Mouse (Mus musculus) stomach, embryonic 16.5 days (tissue): Measurements from ENCODE around the gene Cdc25b. TPM values are rescaled to one million over a fixed set of nuclear protein-coding genes. Genes with fewer than 3 reads are reported as not detected.
A peak's percentile ranks its signal among the peaks of the same experiment; 100 is the strongest.

ENCODE experiments used
- ATAC-seq: fragments of 200-750 bp; cut with Nextera tagmentation; 2 replicates; pipeline ENCODE4 v1.8.0; 2017; ENCODE audit warnings: moderate number of reproducible peaks, moderate TSS enrichment; ENCODE audit not compliant: insufficient read depth, low FRiP score
- H3K27ac ChIP-seq: fragments of 300-500 bp; sonication (generic); 2 replicates; pipeline ENCODE4 v1.5.1; 2014; ENCODE audit warnings: low read length
- H3K27me3 ChIP-seq: fragments of 300-500 bp; sonication (generic); 2 replicates; pipeline ENCODE4 v1.6.1; 2014; ENCODE audit warnings: low read length, control low read depth, mixed read lengths; ENCODE audit not compliant: control insufficient read depth, insufficient read depth
- H3K36me3 ChIP-seq: fragments of 300-500 bp; sonication (generic); 2 replicates; pipeline ENCODE4 v1.6.1; 2014; ENCODE audit warnings: low read length; ENCODE audit not compliant: control insufficient read depth, insufficient read depth
- H3K4me1 ChIP-seq: fragments of 300-500 bp; sonication (generic); 2 replicates; pipeline ENCODE4 v1.6.1; 2014; ENCODE audit warnings: low read length, control low read depth, mixed read lengths; ENCODE audit not compliant: control insufficient read depth, insufficient read depth
- H3K4me2 ChIP-seq: fragments of 300-500 bp; sonication (generic); 2 replicates; pipeline ENCODE4 v1.6.1; 2014; ENCODE audit warnings: low read depth, low read length, mixed read lengths
- H3K4me3 ChIP-seq: fragments of 300-500 bp; sonication (generic); replicated peaks from 2 replicates; pipeline ENCODE4 v1.5.1; 2014; ENCODE audit warnings: mild to moderate bottlenecking, low read length
- H3K9ac ChIP-seq: fragments of 300-500 bp; sonication (generic); 2 replicates; pipeline ENCODE4 v1.6.1; 2014; ENCODE audit warnings: low read length
- H3K9me3 ChIP-seq: fragments of 300-500 bp; sonication (generic); replicated peaks from 2 replicates; pipeline ENCODE4 v1.6.1; 2016; ENCODE audit warnings: low read length, control low read depth; ENCODE audit not compliant: control insufficient read depth
- WGBS: fragments of 180-500 bp; shearing (Covaris S2); extraction: QIAGEN DNeasy Blood & Tissue Kit; methylation state at CpG from one replicate; pipeline ENCODE4 v1.1.7; 2014; 5-methylcytosine and 5-hydroxymethylcytosine counted together
- polyA plus RNA-seq: library from polyadenylated mRNA; unstranded; fragments of >200 nt; fragmentation: Nextera tagmentation; extraction: Ambion mirVana; gene quantifications from 2 replicates; pipeline ENCODE4 v1.2.1, GENCODE M21; 2015

The Cdc25b gene
- polyA plus RNA-seq, 1 experiment from 2014 or later = 72.3 TPM

DNA sequence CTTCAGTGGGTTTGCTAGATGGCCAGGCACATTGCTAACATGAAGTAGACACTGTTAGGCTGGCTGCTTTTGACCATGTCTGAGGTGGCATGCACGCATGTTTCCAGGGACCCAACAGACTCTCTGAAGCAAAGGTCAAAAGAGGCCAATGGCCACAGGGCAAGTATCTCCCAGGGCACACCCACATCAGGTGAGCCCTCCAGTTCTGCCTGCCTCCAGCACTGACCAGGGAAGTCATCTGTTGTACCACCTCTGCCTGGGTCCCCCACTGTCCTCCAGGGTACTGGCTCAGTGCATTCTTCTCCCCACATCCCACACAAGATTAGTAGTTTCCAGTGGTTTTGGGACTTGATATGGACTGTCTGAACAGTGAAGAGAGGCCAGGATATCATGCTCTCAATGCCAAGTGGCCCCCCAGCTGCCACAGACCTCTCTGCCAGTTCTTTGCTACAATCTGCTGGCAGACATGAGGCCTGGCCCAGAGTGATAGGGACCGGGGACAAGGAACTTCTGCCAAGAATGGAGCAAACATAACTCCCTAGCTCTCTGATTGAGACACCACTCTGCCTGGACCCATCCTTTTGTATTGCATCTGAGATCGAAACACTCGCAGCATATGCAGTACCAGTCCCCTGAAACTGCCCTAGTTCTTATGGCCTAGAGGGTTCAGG is 22.5 kb downstream of the Cdc25b start:
- ATAC-seq = no peak

DNA sequence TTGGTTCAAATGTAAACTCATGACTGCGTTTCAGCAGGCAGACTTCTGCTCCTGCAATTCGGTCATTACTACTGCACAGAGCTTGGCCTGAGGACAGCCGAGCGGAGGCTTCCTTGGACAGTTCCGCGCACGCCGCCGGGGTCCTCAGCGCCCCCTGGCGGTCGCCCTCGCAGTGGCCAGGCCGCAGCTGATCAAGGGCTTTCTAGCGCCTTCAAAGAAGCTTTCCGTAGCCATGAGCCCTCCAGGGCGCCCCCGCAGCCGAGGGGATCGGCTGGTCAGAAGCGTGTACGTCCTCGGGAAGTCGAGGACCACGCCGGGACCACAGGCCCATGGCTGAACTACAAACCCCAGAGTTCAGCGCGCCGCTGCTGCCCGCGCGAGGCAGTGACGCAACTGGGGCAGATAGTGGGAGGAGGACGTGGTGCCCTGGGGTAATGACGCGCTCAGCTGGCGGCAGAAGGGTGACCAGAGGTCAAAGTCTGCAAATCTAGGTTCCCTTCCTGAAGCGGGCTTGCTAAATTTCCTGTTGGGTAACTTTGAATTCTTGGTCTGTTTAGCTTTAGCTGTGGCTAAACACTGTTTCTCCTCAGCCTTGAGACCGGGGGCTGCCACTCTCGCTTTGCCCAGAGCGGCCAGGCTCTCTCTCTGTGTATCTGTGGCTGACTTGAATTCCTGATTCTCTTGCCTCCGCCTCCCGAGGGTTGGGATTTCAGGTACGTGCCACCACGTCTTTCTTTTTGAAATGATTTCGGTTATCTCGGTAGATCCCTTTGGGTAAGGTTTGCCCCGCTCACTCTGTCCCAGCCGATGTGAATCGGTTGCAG is 23.4 kb downstream of the Cdc25b start:
- Histone ChIP-seq H3K27me3 (no peaks in the 10 kb centered on the region), H3K27ac (peak overlapping the region; percentile 91), H3K4me2 (peak overlapping the region; percentile 70), H3K4me1 (peaks cover 25% of the 10 kb centered on the region), H3K4me3 (peak overlapping the region; percentile 58), H3K9ac (peak overlapping the region; percentile 81), H3K36me3 (no peaks in the 10 kb centered on the region), H3K9me3 (no peaks in the 10 kb centered on the region)
- WGBS = under 1% methylated on average over 50 of the region's 50 CpGs
- peak; percentile 96 for ATAC-seq

More for the DNA sequence above, 22.5 kb downstream of the Cdc25b start:
- 76% methylated on average over 4 of the region's 4 CpGs for WGBS
- Histone ChIP-seq H3K4me3 (peak overlapping the region; percentile 58; the same call in 1 of the 2 replicates), H3K4me1 (peaks cover 34% of the 10 kb centered on the region), H3K9ac (peak overlapping the region; percentile 81), H3K36me3 (no peaks in the 10 kb centered on the region), H3K27ac (peak overlapping the region; percentile 91), H3K27me3 (no peaks in the 10 kb centered on the region), H3K4me2 (peak overlapping the region; percentile 70), H3K9me3 (no peaks in the 10 kb centered on the region)

GRCm38 (mm10) chr2:131211026-131211615 is 24.4 kb downstream of the Cdc25b start:
- no peak for ATAC-seq
- no peaks in the 10 kb centered on the region for H3K36me3 ChIP-seq
- peak overlapping the region; percentile 81 for H3K9ac ChIP-seq
- peaks cover 21% of the 10 kb centered on the region for H3K4me1 ChIP-seq
- H3K4me3 ChIP-seq = peak overlapping the region; percentile 58
- H3K27me3 ChIP-seq = no peaks in the 10 kb centered on the region
- H3K4me2 ChIP-seq = peak overlapping the region; percentile 70
- 62% methylated on average over 9 of the region's 9 CpGs for WGBS
- H3K9me3 ChIP-seq = no peaks in the 10 kb centered on the region
- H3K27ac ChIP-seq = peak overlapping the region; percentile 91

DNA sequence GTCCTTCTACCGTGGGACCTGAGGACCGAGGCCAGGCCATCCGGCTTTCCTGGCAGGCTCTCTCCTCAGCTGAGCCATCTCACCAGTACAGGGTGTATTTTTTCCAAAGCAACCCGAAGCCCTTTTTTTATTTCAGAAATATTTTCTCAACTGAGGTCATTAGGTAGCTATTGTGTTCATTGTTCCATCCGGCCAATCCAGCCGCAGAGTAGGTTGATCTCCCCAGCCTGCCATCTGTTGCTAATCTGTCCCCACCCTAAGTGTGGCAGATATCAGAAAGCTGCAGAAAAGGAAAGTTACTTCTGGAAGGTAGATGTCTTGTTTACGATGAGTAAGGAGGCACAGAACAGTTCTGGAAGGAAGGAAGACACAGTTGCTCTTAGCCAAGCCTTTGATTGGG is 27.0 kb downstream of the Cdc25b start:
- ATAC-seq = no peak
- H3K4me2 ChIP-seq = no peak overlapping the region
- no peaks in the 10 kb centered on the region for H3K9me3 ChIP-seq
- peaks cover 21% of the 10 kb centered on the region for H3K4me1 ChIP-seq
- H3K27me3 ChIP-seq = no peaks in the 10 kb centered on the region
- 75% methylated on average over 7 of the region's 7 CpGs for whole genome bisulfite sequencing
- H3K27ac ChIP-seq = no peak overlapping the region; the same call in 1 of the 2 replicates
- H3K9ac ChIP-seq = peak overlapping the region; percentile 1; the same call in 1 of the 2 replicates
- no peaks in the 10 kb centered on the region for H3K36me3 ChIP-seq
- no peak overlapping the region for H3K4me3 ChIP-seq

- no peak for ATAC-seq
- H3K4me1 ChIP-seq = peaks cover 10% of the 10 kb centered on the region; the same call in 1 of the 2 replicates
- no peaks in the 10 kb centered on the region for H3K36me3 ChIP-seq
- no peaks in the 10 kb centered on the region for H3K9me3 ChIP-seq
- H3K9ac ChIP-seq = no peak overlapping the region
- H3K27ac ChIP-seq = no peak overlapping the region
- H3K4me2 ChIP-seq = no peak overlapping the region
- H3K4me3 ChIP-seq = no peak overlapping the region
- no peaks in the 10 kb centered on the region for H3K27me3 ChIP-seq
- WGBS = 68% methylated on average over 7 of the region's 7 CpGs
These were observed 29.5 kb downstream of the Cdc25b start for GRCm38 (mm10) chr2:131215941-131216858.

DNA sequence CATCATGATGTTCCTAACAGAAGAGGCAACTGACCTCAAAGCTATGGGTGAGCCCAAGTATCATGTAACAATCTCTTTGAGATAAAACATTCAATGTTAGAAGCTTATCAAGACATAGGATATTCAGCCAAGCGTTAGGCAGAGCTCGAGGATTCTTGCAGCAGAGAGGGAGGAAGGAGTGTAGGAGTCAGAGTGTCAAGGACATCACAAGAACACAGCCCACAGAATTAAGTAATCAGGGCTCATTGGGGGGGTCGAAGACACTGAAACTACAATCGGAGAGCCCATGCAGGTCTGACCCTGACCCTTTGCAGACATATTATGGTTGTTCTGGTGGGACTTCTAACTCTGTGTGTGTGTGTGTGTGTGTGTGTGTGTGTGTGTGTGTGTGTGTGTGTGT is 33.3 kb downstream of the Cdc25b start:
- Histone ChIP-seq H3K4me3 (no peak overlapping the region), H3K9me3 (no peaks in the 10 kb centered on the region), H3K4me2 (no peak overlapping the region), H3K36me3 (no peaks in the 10 kb centered on the region), H3K27ac (no peak overlapping the region), H3K9ac (no peak overlapping the region), H3K27me3 (no peaks in the 10 kb centered on the region), H3K4me1 (no peaks in the 10 kb centered on the region)
- WGBS = 58% methylated on average over 4 of the region's 4 CpGs
- no peak for ATAC-seq

GRCm38 (mm10) chr2:131221853-131222515 is 35.2 kb downstream of the Cdc25b start:
- no peak for ATAC-seq
- H3K4me1 ChIP-seq = no peaks in the 10 kb centered on the region
- 58% methylated on average over 3 of the region's 3 CpGs for WGBS
- no peak overlapping the region for H3K4me2 ChIP-seq
- no peak overlapping the region for H3K9ac ChIP-seq
- no peak overlapping the region for H3K27ac ChIP-seq
- H3K4me3 ChIP-seq = no peak overlapping the region
- H3K27me3 ChIP-seq = no peaks in the 10 kb centered on the region
- no peaks in the 10 kb centered on the region for H3K9me3 ChIP-seq
- no peaks in the 10 kb centered on the region for H3K36me3 ChIP-seq

GRCm38 (mm10) chr2:131222562-131222961 is 35.8 kb downstream of the Cdc25b start:
- Histone ChIP-seq H3K9ac (no peak overlapping the region), H3K27me3 (peaks cover 2% of the 10 kb centered on the region; the same call in 1 of the 2 replicates), H3K27ac (no peak overlapping the region), H3K36me3 (no peaks in the 10 kb centered on the region), H3K9me3 (no peaks in the 10 kb centered on the region), H3K4me2 (no peak overlapping the region), H3K4me1 (no peaks in the 10 kb centered on the region), H3K4me3 (no peak overlapping the region)
- 44% methylated on average over 5 of the region's 5 CpGs for WGBS
- ATAC-seq = no peak
